Mouse (Mus musculus) ES-Bruce4 (cell line): ENCODE measurements around the gene 1110004F10Rik. TPM values are rescaled to one million over a fixed set of nuclear protein-coding genes. Genes with fewer than 3 reads are reported as not detected.

Source experiments
- H3K27ac ChIP-seq: 2 replicates; pipeline ENCODE4 v1.5.1; 2012; ENCODE audit warnings: low read length, inconsistent platforms; ENCODE audit not compliant: insufficient read depth
- H3K27me3 ChIP-seq: 2 replicates; pipeline ENCODE4 v1.6.1; 2012; ENCODE audit warnings: mild to moderate bottlenecking, low read length, inconsistent platforms; ENCODE audit not compliant: control insufficient read depth, poor library complexity, insufficient read depth, severe bottlenecking
- H3K36me3 ChIP-seq: 2 replicates; pipeline ENCODE4 v1.6.1; 2012; ENCODE audit warnings: inconsistent platforms, mild to moderate bottlenecking, low read length, moderate library complexity; ENCODE audit not compliant: control insufficient read depth, poor library complexity, insufficient read depth, severe bottlenecking
- H3K4me1 ChIP-seq: one replicate; pipeline ENCODE4 v1.8.1; 2011; ENCODE audit warnings: low read length; ENCODE audit not compliant: control insufficient read depth, insufficient read depth
- H3K4me3 ChIP-seq: 2 replicates; pipeline ENCODE4 v1.5.1; 2011; ENCODE audit warnings: low read depth, mild to moderate bottlenecking, low read length
- H3K9ac ChIP-seq: 2 replicates; pipeline ENCODE4 v1.6.1; 2012; ENCODE audit warnings: low read depth, mild to moderate bottlenecking, inconsistent platforms; ENCODE audit not compliant: poor library complexity, severe bottlenecking
- H3K9me3 ChIP-seq: replicated peaks from 2 replicates; pipeline ENCODE4 v1.6.1; 2012; ENCODE audit warnings: mild to moderate bottlenecking, low read length, inconsistent platforms; ENCODE audit not compliant: control insufficient read depth, poor library complexity, insufficient read depth, severe bottlenecking
- CTCF ChIP-seq: IDR thresholded peaks from one replicate; pipeline ENCODE4 v1.8.1; 2011; ENCODE audit warnings: low read depth, low read length
- EP300 ChIP-seq: IDR thresholded peaks from 2 replicates; pipeline ENCODE4 v1.6.1; 2011; ENCODE audit warnings: low read depth, low read length; ENCODE audit not compliant: insufficient read depth
- POLR2A ChIP-seq: IDR thresholded peaks from one replicate; pipeline ENCODE4 v1.8.1; 2011; ENCODE audit warnings: low read length; ENCODE audit not compliant: insufficient read depth
- polyA plus RNA-seq: library from polyadenylated mRNA; stranded (reverse); fragments of >200 nt; gene quantifications from 2 replicates; pipeline ENCODE4 v1.2.4, GENCODE M21; 2011; ENCODE audit warnings: low read depth; ENCODE audit not compliant: missing spikeins, insufficient read depth, insufficient read length

1110004F10Rik gene
- polyA plus RNA-seq, 1 experiment, result 119 TPM

DNA sequence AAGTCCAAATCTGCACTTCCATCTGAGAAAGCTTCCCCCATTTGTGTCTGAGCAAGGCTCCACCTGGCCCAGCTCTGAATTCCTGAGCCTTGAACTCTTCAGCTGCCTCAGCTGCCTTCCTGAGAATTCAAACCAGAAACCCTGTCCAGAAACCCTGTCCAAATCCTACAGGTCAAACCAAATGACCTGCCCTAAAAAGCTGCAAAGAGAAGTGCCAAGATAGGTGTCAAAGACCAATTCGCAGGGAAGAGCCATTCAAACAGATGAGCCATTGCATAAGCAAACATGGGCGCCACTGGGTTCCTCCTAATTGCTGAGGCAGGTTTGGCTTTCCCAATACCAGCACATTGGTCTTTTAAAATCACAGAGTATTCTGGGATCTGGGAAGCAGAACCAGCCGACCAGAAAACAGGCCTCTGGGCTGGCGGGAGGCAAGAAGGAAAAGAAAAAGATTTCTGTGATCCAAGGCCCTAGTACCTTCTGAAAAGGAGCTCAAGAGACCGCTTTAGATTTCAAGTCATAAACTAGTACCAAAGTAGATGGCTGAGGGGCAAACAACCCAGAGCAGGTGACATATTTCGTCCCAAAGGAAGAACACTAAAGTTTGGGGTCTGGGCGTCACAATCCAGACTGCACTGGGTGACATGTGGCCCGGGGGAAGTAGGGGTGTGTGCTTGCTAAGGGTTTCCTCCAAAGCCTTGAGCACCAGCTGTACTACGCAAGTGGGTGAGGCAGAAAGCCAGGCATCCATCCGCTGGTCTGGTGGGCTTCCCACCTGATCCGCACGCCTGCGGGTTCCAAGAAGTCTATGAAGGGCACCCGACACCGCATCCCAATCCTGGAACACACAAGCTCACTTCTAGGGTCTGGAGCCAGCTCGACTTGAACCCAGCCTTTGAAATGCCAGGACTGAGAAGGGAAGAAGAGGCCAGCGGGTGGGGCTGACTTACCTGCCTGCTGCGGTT is 2.3 kb upstream of the 1110004F10Rik start:
- Histone ChIP-seq H3K9me3 (no peaks in the 10 kb centered on the region), H3K4me3 (no peak overlapping the region), H3K27me3 (peaks cover 41% of the 10 kb centered on the region), H3K27ac (no peak overlapping the region), H3K9ac (no peak overlapping the region), H3K4me1 (peaks cover 2% of the 10 kb centered on the region), H3K36me3 (no peaks in the 10 kb centered on the region)
- no peak for TF ChIP-seq POLR2A
- TF ChIP-seq EP300, result no peak
- TF ChIP-seq CTCF, result no peak

DNA sequence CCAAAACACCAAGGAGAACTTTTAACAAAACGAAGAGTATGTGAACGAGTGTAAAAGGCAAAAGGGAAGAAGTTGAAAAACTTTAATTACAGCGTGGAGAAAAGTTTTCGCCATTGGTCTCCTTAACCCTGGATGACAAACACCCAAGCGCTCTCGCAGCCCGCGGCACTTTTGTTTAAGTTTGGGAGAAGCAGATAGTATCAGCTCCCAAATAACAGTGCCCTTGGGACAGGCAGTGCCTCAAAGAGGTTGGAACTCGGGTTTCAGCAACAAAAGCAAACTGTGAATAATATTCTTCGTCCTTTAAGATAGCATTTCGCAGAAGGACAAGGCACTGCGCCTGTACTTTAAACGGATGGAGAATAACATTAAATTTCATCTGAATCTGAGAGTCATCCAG is 1.2 kb upstream of the 1110004F10Rik start:
- H3K9ac ChIP-seq, result no peak overlapping the region
- peaks cover 2% of the 10 kb centered on the region for H3K4me1 ChIP-seq
- no peaks in the 10 kb centered on the region for H3K9me3 ChIP-seq
- no peak overlapping the region for H3K27ac ChIP-seq
- H3K4me3 ChIP-seq, result no peak overlapping the region
- no peaks in the 10 kb centered on the region for H3K36me3 ChIP-seq
- H3K27me3 ChIP-seq, result peaks cover 35% of the 10 kb centered on the region
- TF ChIP-seq EP300 (no peak), CTCF (no peak), POLR2A (no peak)

DNA sequence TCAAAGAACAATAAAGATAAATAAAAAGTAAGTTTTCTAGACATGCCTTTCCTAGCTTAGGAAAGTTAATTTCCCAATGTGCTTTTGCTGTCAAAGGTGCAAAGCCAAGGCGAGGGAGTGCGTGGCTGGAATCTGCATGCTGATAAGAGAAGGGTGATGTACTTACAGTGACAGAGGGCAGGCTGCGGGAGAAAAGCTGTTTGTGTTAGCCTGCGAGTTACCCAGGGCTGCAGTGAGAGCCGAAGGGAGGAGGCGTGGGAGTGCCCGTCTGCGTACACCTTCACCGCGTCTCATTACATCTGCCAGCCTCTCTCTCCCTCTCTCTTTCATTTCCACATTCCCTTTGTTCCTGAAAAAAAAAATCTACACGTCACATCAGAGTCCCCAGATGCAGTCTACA is 686 bp upstream of the 1110004F10Rik start, which contains the start of gene Sox6:
Gene Sox6 (minus strand): TSS at position 286 of the 400 bp plus-strand sequence.
- H3K36me3 ChIP-seq, result no peaks in the 10 kb centered on the region
- H3K4me1 ChIP-seq, result peaks cover 2% of the 10 kb centered on the region
- H3K4me3 ChIP-seq, result peak within 1 kb of the TSS; percentile 67
- TF ChIP-seq POLR2A (no peak), CTCF (no peak), EP300 (no peak)
- H3K27ac ChIP-seq, result no peak within 1 kb of the TSS
- H3K9me3 ChIP-seq, result no peaks in the 10 kb centered on the region
- H3K9ac ChIP-seq, result no peak within 1 kb of the TSS
- H3K27me3 ChIP-seq, result peaks cover 31% of the 10 kb centered on the region

DNA sequence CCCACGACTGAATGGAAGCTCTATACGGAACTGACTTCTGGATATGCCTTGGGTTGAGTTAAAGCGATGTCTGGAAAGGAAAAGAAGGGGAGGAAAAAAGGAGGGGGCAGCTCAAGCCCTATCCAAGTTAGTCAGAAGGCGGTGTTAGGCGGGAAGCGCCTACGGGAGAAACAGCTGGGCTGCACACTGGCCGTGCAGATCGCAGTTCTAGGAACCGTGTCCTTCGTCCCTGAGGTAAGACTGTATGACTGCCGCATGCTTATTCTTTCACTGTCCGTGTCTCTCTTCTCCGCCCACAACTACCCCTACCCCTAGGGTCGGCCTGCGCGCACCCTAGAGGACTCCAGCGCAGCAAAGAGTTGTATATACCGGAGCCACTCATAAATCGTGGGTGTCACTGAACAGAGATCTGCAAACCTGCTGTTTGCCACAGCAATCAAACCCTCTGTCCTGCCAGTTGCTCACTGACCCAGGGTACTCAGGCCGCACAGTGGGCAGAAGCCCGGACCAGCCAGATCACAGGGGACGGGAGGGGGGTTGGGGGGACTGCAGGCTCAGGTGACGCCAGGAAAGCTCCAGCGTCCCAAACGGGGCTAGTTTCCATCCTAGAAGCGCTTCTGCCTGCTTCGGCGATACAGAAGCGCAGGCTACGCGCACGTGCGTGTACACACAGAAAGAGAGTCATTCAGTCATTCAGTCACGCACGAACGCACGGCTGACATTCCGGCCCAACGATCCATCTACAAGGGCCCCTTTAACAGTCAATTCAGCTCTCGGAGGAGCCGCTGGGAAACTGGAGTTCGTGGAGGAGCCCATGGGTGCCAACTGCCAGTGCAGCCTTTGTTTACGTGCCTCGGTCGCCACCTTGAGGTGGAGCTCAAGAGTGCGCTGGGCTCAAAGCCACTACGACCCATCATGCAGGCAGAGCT is 605 bp downstream of the 1110004F10Rik start:
- peaks cover 19% of the 10 kb centered on the region for H3K27me3 ChIP-seq
- no peak overlapping the region for H3K9ac ChIP-seq

DNA sequence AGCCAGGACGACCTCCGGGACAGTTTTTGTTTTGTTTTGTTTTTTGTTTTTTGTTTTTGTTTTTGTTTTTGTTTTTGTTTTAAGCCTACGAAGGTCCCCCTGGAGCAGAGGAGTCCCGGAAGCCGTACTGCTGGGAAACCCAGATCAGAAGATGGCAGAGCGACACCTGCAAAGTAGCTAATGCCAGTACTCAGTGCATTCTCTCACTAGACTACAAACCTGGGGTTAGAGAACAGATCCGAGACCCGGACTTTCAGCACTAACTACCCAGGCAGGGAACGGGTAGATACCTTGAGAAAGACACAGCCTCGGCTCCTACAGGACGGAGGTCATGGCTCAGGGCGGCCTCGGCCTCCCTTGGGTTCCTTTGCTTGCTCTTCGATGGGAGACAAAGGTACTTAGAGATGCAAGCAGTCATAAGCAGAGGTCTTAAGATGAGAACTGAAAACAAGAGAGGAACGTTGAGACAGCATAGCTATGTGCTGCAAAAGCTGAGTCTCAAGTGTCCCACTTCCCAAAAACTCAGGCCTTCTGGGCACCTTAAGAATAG is 1.3 kb downstream of the 1110004F10Rik start:
- Histone ChIP-seq H3K9me3 (no peaks in the 10 kb centered on the region), H3K36me3 (no peaks in the 10 kb centered on the region), H3K27me3 (peaks cover 17% of the 10 kb centered on the region), H3K9ac (no peak overlapping the region), H3K27ac (no peak overlapping the region), H3K4me1 (peaks cover 2% of the 10 kb centered on the region), H3K4me3 (no peak overlapping the region)
- TF ChIP-seq CTCF (no peak), POLR2A (no peak), EP300 (no peak)

More for the DNA sequence above, 605 bp downstream of the 1110004F10Rik start:
- H3K27ac ChIP-seq, result no peak overlapping the region
- H3K4me1 ChIP-seq, result peaks cover 2% of the 10 kb centered on the region
- no peaks in the 10 kb centered on the region for H3K36me3 ChIP-seq
- H3K4me3 ChIP-seq, result peak overlapping the region; percentile 67
- no peaks in the 10 kb centered on the region for H3K9me3 ChIP-seq
- TF ChIP-seq CTCF (peak; percentile 84), EP300 (no peak), POLR2A (no peak)
